Mouse (Mus musculus) C2C12 (cell line): ENCODE data around the gene Brinp2. TPM values are rescaled to one million over a fixed set of nuclear protein-coding genes. Genes with fewer than 3 reads are reported as not detected.

Source experiments
- H3K27me3 ChIP-seq: one replicate; pipeline ENCODE4 v1.6.1; 2011; ENCODE audit not compliant: control insufficient read depth, insufficient read depth, insufficient read length
- H3K36me3 ChIP-seq: one replicate; pipeline ENCODE4 v1.6.1; 2011; ENCODE audit not compliant: control insufficient read depth, insufficient read depth
- H3K4me3 ChIP-seq: one replicate; pipeline ENCODE4 v1.5.1; 2011; ENCODE audit warnings: mild to moderate bottlenecking, control low read depth; ENCODE audit not compliant: poor library complexity, insufficient read depth, severe bottlenecking
- H3K79me2 ChIP-seq: one replicate; pipeline ENCODE4 v1.6.1; 2011; ENCODE audit not compliant: control insufficient read depth, insufficient read depth
- H3K79me3 ChIP-seq: one replicate; pipeline ENCODE4 v1.6.1; 2011; ENCODE audit warnings: low read depth, control low read depth
- H3ac ChIP-seq: one replicate; pipeline ENCODE3; 2011; ENCODE audit warnings: low read depth; ENCODE audit not compliant: control insufficient read depth, insufficient read length
- CEBPB ChIP-seq: IDR thresholded peaks from one replicate; pipeline ENCODE4 v1.6.1; 2011; ENCODE audit warnings: low read depth, mild to moderate bottlenecking, control low read depth, moderate library complexity
- CTCF ChIP-seq: IDR thresholded peaks from one replicate; pipeline ENCODE4 v1.5.1; 2011; ENCODE audit not compliant: control insufficient read depth, insufficient read depth, insufficient read length
- FOSL1 ChIP-seq: IDR thresholded peaks from one replicate; pipeline ENCODE4 v1.8.0; 2011; ENCODE audit warnings: mild to moderate bottlenecking, low read length; ENCODE audit not compliant: poor library complexity, insufficient read depth, severe bottlenecking
- MAX ChIP-seq: IDR thresholded peaks from one replicate; pipeline ENCODE4 v1.6.1; 2011; ENCODE audit warnings: mild to moderate bottlenecking, control low read depth
- MYOD1 ChIP-seq: IDR thresholded peaks from one replicate; pipeline ENCODE4 v1.6.1; 2011; ENCODE audit warnings: low read depth; ENCODE audit not compliant: control insufficient read depth, insufficient read length
- MYOG ChIP-seq: IDR thresholded peaks from one replicate; pipeline ENCODE4 v1.6.1; 2011; ENCODE audit not compliant: control insufficient read depth, insufficient read length; ENCODE audit errors: extremely low read depth
- USF1 ChIP-seq: IDR thresholded peaks from one replicate; pipeline ENCODE4 v1.6.1; 2011; ENCODE audit warnings: low read depth, mild to moderate bottlenecking, control low read depth, moderate library complexity
- polyA plus RNA-seq: library from polyadenylated mRNA; unstranded; fragments of >200 nt; fragmentation: generic; extraction: Trizol; gene quantifications from one replicate; pipeline ENCODE4 v1.2.1, GENCODE M21; 2012; ENCODE audit warnings: missing spikeins

Gene Brinp2
- polyA plus RNA-seq, 1 experiment, result not detected

DNA sequence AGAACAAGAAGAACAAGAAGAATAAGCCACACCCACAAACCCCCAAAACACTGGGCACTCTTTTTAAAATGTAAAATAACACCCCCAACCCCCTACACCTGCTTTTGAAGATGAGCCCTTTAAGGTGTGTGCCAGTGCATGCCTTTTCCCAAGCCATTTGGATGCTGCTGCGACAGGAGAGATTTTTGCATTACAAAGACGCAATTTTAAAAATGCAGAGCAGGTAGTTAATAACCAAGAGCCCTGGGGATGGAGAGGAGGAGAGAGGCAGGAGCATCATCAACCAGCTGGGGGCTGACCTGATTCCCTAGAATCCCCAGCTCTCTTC, 5.8 kb upstream of the Brinp2 start, which contains the start of gene Astn1:
Astn1 (plus strand) TSS at position 310 of the 328 bp plus-strand sequence.
- H3K4me3 ChIP-seq, result no peak within 1 kb of the TSS
- TF ChIP-seq MYOG (no peak), CTCF (no peak), USF1 (no peak), MAX (no peak), FOSL1 (no peak), CEBPB (no peak), MYOD1 (no peak)
- H3K36me3 ChIP-seq, result no peaks in the 10 kb centered on the region

DNA sequence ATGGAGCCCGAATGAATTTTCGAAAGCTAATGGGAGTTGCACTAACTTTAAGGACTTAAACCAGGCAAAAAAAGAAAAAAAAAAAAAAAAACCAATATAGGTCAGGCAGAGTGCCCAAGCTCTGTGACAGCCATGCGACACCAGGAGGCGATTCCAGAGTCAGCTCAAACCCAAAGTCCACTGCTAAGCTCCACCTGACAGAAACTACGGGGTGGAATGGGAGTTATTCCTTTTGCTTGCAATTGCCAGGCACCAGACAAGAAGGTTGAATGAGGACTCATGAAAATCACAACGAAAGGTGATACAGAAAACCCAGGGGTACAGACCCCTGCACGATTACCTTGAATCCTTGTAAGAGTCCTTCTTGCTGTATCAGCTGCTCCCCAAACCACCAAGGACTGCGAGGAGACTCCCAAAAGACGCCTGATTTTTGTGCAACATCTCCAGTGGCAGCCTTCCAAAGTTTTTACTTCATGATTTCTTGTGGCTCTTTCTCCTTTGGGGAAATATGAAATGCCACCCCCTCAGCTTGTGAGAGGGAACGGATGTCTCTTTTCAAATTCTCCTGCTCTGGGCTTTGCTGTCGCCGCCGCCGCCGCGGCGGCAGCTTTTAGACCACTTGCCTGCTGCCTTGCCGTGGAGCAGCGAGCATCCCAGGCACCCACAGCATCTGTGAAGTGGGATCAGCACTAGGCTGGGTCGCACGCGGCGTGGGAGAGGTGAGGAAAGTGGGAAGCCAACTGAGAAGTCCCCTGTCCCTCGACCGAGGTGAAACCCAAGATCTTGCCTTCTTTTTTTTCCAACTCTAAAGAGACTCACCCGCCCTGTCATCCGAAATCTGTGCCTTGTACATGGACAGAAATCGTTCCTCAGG, 712 bp downstream of the Brinp2 start:
- H3K36me3 ChIP-seq, result no peaks in the 10 kb centered on the region
- TF ChIP-seq FOSL1 (no peak), MYOG (no peak), USF1 (no peak), CEBPB (no peak), MAX (no peak), CTCF (no peak)
- no peak overlapping the region for H3ac ChIP-seq
- no peak overlapping the region for H3K4me3 ChIP-seq
- peaks cover 21% of the 10 kb centered on the region for H3K27me3 ChIP-seq
- H3K79me2 ChIP-seq, result no peaks in the 10 kb centered on the region
- no peaks in the 10 kb centered on the region for H3K79me3 ChIP-seq

More for the DNA sequence above, 5.8 kb upstream of the Brinp2 start, which contains the start of gene Astn1:
- Histone ChIP-seq H3K27me3 (peaks cover 5% of the 10 kb centered on the region), H3ac (no peak within 1 kb of the TSS), H3K79me3 (no peaks in the 10 kb centered on the region), H3K79me2 (no peaks in the 10 kb centered on the region)

DNA sequence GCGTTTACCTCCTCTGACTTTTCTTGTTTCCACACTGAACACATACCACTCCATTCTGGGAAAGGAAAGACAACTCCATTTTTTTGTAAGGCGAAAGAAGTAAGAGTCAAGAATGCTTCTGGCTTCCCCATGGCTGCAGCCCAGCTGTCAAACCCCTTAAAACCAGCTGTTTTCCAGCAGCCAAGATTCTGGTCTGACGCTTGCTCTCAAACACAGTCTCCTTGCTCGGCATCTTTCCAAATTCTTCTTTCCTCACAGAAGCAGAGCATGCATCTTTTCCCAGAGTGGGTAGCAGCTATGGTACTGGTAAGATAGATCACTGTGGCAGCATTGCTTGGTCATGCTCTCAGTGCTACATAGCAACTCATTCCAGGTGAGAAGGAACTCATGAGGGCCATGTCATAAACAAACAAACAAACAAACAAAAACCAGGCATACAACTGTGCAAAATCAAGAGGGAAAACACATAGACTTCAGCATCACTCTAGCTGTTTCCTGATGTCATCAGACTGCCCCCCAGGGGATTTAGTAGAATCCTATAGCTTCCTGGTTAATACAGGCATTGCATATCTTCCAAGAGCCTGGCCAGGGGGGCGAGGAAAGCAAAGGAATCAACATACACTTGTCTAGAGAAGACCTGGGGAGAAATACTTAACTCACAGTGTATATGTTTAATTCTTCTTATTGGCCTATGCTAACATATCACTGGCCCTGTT, 2.3 kb downstream of the Brinp2 start:
- Histone ChIP-seq H3K4me3 (no peak overlapping the region), H3K79me3 (no peaks in the 10 kb centered on the region), H3ac (no peak overlapping the region), H3K27me3 (peaks cover 21% of the 10 kb centered on the region), H3K79me2 (no peaks in the 10 kb centered on the region), H3K36me3 (no peaks in the 10 kb centered on the region)
- no peak for TF ChIP-seq MYOG
- no peak for TF ChIP-seq CTCF
- no peak for TF ChIP-seq USF1
- TF ChIP-seq MAX, result no peak
- no peak for TF ChIP-seq MYOD1
- no peak for TF ChIP-seq FOSL1
- no peak for TF ChIP-seq CEBPB

DNA sequence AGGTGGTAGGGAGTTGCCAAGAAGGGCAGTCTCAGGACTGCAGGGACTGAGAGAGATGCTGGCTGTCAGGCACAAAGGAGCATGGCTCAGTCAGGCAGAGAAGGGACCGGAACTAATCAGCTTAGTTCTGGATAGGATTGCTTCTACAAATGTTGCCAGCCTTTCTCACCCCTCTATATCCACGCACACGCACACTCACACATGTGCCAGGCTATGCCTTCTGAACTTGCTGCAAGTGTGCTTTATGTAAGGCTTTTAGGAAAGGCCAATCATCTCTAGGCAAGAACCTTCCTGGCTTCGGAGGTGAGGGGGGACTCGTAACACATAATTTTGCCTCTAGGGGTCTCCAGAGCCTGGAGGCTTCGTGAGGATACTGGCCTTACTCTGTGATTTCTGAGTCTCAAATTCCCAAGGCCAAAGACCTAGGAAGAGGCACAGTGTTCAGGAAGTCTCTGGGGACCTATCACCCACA, 12.8 kb downstream of the Brinp2 start:
- Histone ChIP-seq H3K79me3 (no peaks in the 10 kb centered on the region), H3K27me3 (no peaks in the 10 kb centered on the region), H3ac (no peak overlapping the region), H3K36me3 (no peaks in the 10 kb centered on the region), H3K4me3 (no peak overlapping the region), H3K79me2 (no peaks in the 10 kb centered on the region)
- TF ChIP-seq USF1 (no peak), MAX (no peak), CTCF (no peak), MYOD1 (no peak), FOSL1 (no peak), CEBPB (no peak), MYOG (no peak)

DNA sequence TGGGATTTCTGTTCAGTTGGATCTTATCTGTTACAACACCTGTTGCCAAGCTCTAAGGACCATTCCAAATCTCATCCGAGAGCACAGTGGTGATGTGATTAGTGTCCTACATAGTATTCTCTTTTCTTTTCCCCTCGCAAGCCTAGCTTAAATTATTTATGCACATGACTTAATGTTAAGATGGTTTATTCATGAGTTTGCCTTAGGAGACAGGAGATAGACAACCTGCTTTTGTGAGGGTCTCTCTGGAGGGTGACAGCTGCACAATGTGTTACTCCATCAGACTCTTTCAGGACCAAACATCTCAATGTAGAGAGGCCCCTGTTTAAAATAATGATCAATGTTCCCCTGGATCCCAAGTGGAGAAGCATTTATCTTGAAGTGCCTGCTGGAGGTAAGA, 27.3 kb downstream of the Brinp2 start:
- Histone ChIP-seq H3K79me3 (no peaks in the 10 kb centered on the region), H3K4me3 (no peak overlapping the region), H3K36me3 (no peaks in the 10 kb centered on the region), H3K27me3 (no peaks in the 10 kb centered on the region), H3ac (no peak overlapping the region), H3K79me2 (no peaks in the 10 kb centered on the region)
- no peak for TF ChIP-seq USF1
- no peak for TF ChIP-seq CEBPB
- no peak for TF ChIP-seq MAX
- TF ChIP-seq MYOD1, result no peak
- no peak for TF ChIP-seq CTCF
- no peak for TF ChIP-seq FOSL1
- no peak for TF ChIP-seq MYOG
